Mouse (Mus musculus): ENCODE measurements at regions not wholly inside any gene's neighbourhood (a gene's known extent, or its start where the extent isn't known, plus 50 kb on each side); places are given as distances from the start of the nearest gene placed in this dataset.

DNA sequence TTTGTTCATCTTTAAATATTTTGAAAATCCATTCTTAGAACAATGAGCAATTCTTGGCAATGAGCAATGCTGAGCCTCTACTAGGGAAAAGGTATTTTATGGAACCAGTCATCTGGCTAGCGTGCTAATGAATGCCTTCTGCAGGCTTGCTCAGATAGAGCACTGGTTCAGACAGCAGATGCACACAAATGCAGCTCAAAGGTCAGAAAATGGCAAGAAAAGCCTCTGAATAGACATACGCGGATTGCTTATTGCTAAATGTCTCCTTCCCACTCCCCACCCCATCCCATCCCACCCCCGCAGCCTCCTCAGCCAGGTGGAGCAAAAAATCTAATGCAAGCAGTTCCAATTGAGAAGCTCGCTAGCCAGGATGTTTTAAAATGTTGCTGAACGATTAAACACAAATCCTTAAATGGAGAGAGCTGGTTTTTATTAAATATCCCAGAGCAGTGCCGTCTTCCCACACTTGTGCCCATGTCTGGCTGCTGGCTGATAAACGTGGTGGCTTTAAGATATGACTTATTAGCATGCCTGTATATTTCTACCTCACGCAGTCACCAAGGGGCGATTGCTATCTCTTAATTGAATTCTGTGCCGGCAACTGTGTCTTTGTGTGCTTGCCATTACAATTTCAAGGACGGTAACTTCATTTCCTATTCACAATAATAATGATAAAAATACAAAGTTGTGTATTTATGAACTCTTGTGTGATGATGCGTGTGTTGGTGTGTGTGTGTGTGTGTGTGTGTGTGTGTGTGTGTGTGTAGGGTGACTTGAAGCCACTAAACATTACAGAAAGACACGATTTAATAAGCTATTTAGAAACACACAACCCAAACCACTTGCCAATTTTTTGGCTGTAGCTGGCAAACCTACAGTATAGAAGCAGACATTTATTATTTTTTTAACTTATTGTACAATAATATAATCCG, 192.7 kb upstream of the Pabpc6 start:
- TF ChIP-seq CTCF (IDR thresholded peaks at IDR 0.05; ENCODE audit: low read depth) (no peak), EP300 (IDR thresholded peaks at IDR 0.05; ENCODE audit: low read depth) (no peak)
